Mouse (Mus musculus): ENCODE measurements around the gene Large1. TPM values are rescaled to one million over a fixed set of nuclear protein-coding genes. Genes with fewer than 3 reads are reported as not detected.

The Large1 gene
- polyA plus RNA-seq, 1 experiment from 2014 or later, result 10.9 TPM

DNA sequence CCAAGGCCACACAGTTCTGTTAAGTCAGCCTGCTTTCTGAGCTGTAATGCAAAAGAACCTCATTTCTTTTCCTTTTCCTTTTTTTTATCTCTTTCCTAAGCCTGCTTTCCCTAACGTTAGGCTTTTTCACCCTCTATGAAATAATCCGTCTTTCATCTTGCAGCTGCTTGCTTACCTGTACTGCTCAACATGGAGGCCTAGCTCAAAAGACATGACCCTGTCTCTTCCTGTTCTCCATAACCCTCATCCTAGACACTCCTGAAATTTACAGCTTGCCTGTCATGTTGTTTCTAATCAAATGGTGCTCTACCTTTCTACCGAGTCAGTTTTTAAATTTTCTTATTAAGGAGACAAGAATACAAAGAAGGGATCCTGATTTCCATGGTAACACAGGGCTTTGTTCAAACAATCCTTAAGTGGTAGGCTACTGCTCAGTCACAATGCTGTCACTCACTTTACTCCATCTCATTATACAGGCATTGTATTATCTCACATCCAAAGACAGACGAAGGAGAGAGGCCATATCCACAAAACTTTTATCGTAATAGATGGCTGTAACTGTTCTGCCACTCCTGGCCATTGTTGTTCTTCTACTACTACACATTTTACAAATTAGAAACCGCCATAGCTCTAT, 134.0 kb downstream of the Large1 start:
- Histone ChIP-seq H3K4me1 (ENCODE audit: control insufficient read depth in 2 of 2, insufficient read depth in 2 of 2, low read length in 2 of 2) (0 out of 4 replicates have a peak, but pooled peaks cover 0 to 5% of the 10 kb centered on the region in 2 experiments), H3K27ac (replicated peaks in 1 of 2; ENCODE audit: control insufficient read depth in 1 of 2, insufficient read depth in 1 of 2, low read depth in 2 of 2, low read length in 2 of 2) (no peak overlapping the region), H3K4me3 (ENCODE audit: control insufficient read depth in 1 of 2, insufficient read depth in 1 of 2, low read depth in 1 of 2, low read length in 2 of 2) (no peak overlapping the region), H3K9ac (ENCODE audit: low read length) (no peak overlapping the region), H3K27me3 (ENCODE audit: control insufficient read depth, insufficient read depth, low read length) (no peaks in the 10 kb centered on the region), H3K36me3 (ENCODE audit: control insufficient read depth, insufficient read depth, low read length) (no peaks in the 10 kb centered on the region), H3K4me2 (ENCODE audit: low read length) (no peak overlapping the region), H3K9me3 (ENCODE audit: control insufficient read depth, low read length) (no peaks in the 10 kb centered on the region)
- no peak for ATAC-seq (ENCODE audit: insufficient number of reproducible peaks, insufficient read depth, low FRiP score, low read depth)
- WGBS, result 75% methylated on average over 6 of the region's 6 CpGs

DNA sequence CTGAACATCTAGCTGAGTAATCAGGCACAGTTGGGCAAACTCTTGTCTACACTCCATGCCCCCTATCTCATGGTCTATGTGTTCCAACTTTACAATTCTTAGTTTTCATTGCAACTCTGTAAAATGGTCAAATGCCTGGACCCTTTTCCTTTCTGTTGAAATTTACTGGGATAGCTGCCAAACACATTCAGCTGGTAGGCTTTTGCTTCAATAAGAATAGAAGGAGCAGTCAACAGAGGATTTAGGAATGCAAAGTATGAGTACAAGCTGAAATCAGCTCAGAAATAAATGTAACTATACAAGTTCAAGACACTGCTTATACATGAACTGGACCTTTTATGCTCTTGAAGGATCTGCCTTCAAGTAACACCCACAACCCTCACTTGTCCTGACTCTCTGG, 146.5 kb downstream of the Large1 start:
- no peak for ATAC-seq (ENCODE audit: insufficient number of reproducible peaks, insufficient read depth, low FRiP score, low read depth)
- Histone ChIP-seq H3K27ac (replicated peaks in 1 of 2; ENCODE audit: control insufficient read depth in 1 of 2, insufficient read depth in 1 of 2, low read depth in 2 of 2, low read length in 2 of 2) (peak overlapping the region; percentile 56 to 73), H3K9me3 (ENCODE audit: control insufficient read depth, low read length) (no peaks in the 10 kb centered on the region)

DNA sequence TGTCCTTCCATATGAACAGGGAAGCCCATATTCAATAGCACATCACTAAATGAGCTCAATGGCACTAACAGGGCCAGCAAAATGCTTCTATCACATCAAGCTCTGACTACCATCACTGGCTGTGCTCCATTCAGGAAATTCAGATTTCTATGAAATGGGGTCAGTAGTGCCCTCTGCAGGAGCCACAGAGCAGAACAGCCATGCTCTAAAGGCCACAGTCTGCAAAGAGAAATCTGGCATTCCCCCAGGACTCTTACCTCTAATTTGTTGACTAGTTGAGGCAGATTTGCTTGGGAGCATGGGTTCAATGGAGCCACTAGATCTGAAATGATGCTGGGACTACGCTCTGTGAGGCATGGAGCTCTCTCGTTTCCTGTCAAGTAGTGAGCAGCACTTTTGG, 151.5 kb downstream of the Large1 start:
- H3K9me3 ChIP-seq (ENCODE audit: control insufficient read depth, low read length), result no peaks in the 10 kb centered on the region
- H3K27ac ChIP-seq (replicated peaks in 1 of 2; ENCODE audit: control insufficient read depth in 1 of 2, insufficient read depth in 1 of 2, low read depth in 2 of 2, low read length in 2 of 2), result no peak overlapping the region
- H3K4me3 ChIP-seq (ENCODE audit: control insufficient read depth in 1 of 2, insufficient read depth in 1 of 2, low read depth in 1 of 2, low read length in 2 of 2), result no peak overlapping the region
- H3K4me2 ChIP-seq (ENCODE audit: low read length), result no peak overlapping the region
- WGBS, result 57% methylated on average over 2 of the region's 2 CpGs
- H3K4me1 ChIP-seq (ENCODE audit: control insufficient read depth in 2 of 2, insufficient read depth in 2 of 2, low read length in 2 of 2), result peaks cover 2 to 14% of the 10 kb centered on the region in 2 experiments
- no peaks in the 10 kb centered on the region for H3K27me3 ChIP-seq (ENCODE audit: control insufficient read depth, insufficient read depth, low read length)
- H3K36me3 ChIP-seq (ENCODE audit: control insufficient read depth, insufficient read depth, low read length), result no peaks in the 10 kb centered on the region
- H3K9ac ChIP-seq (ENCODE audit: low read length), result no peak overlapping the region
- ATAC-seq (ENCODE audit: insufficient number of reproducible peaks, insufficient read depth, low FRiP score, low read depth), result no peak

More for the DNA sequence above, 146.5 kb downstream of the Large1 start:
- no peaks in the 10 kb centered on the region for H3K36me3 ChIP-seq (ENCODE audit: control insufficient read depth, insufficient read depth, low read length)
- H3K4me1 ChIP-seq (ENCODE audit: control insufficient read depth in 2 of 2, insufficient read depth in 2 of 2, low read length in 2 of 2), result peaks cover 2 to 12% of the 10 kb centered on the region in 2 experiments; a peak in 3 of 4 replicates
- H3K4me3 ChIP-seq (ENCODE audit: control insufficient read depth in 1 of 2, insufficient read depth in 1 of 2, low read depth in 1 of 2, low read length in 2 of 2), result no peak overlapping the region
- H3K4me2 ChIP-seq (ENCODE audit: low read length), result 0 out of 2 replicates have a peak overlapping the region, but pooled peaks have one; percentile 16
- no peaks in the 10 kb centered on the region for H3K27me3 ChIP-seq (ENCODE audit: control insufficient read depth, insufficient read depth, low read length)
- no peak overlapping the region for H3K9ac ChIP-seq (ENCODE audit: low read length)

DNA sequence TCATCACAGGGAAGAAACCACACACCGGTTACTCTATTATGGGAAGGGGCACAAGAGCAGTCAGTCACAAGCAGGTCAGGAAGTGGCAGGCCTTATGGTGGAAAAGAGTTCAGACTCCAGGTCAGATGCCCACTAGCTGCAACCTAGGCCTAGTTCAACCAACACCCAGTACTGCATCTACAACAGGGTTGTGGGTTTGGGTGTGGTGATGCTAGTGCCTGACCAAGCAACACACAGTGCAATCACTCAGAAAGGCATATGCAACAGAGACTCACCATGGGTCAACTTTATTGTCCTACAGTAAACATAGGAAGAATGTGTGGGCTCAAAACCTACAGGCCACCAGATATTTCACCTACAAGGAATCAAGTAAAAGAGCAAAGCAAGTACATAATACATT, 155.6 kb downstream of the Large1 start:
- Histone ChIP-seq H3K36me3 (ENCODE audit: control insufficient read depth, insufficient read depth, low read length) (no peaks in the 10 kb centered on the region), H3K9ac (ENCODE audit: low read length) (no peak overlapping the region), H3K27ac (replicated peaks in 1 of 2; ENCODE audit: control insufficient read depth in 1 of 2, insufficient read depth in 1 of 2, low read depth in 2 of 2, low read length in 2 of 2) (no peak overlapping the region), H3K9me3 (ENCODE audit: control insufficient read depth, low read length) (no peaks in the 10 kb centered on the region), H3K4me3 (ENCODE audit: control insufficient read depth in 1 of 2, insufficient read depth in 1 of 2, low read depth in 1 of 2, low read length in 2 of 2) (no peak overlapping the region), H3K4me1 (ENCODE audit: control insufficient read depth in 2 of 2, insufficient read depth in 2 of 2, low read length in 2 of 2) (peaks cover 0 to 7% of the 10 kb centered on the region in 2 experiments; a peak in 1 of 4 replicates), H3K4me2 (ENCODE audit: low read length) (no peak overlapping the region), H3K27me3 (ENCODE audit: control insufficient read depth, insufficient read depth, low read length) (no peaks in the 10 kb centered on the region)
- WGBS, result 91% methylated on average over 1 of the region's 1 CpGs
- ATAC-seq (ENCODE audit: insufficient number of reproducible peaks, insufficient read depth, low FRiP score, low read depth), result no peak

DNA sequence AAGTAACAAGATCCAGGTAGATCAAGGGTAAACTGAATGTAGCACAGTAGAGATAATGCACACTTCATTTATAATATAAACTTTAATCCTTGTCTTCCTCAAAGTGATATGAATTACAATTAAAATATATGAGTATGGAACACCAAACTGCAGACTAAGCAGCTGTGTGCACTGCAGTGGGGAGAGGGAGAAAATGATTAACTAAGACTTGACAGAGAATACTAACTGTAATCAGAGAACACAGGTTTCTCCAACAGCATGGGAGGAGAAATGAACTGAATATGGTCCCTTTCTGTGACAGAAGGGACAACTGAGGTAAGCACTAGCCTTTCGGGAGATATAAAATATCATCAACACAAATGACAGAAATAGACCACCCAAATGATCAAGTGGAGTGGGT, 164.7 kb downstream of the Large1 start:
- ATAC-seq (ENCODE audit: insufficient number of reproducible peaks, insufficient read depth, low FRiP score, low read depth), result no peak
- peaks cover 0 to 5% of the 10 kb centered on the region in 2 experiments; a peak in 1 of 4 replicates for H3K4me1 ChIP-seq (ENCODE audit: control insufficient read depth in 2 of 2, insufficient read depth in 2 of 2, low read length in 2 of 2)
- no peak overlapping the region for H3K4me2 ChIP-seq (ENCODE audit: low read length)
- 91% methylated on average over 1 of the region's 1 CpGs for WGBS
- H3K9ac ChIP-seq (ENCODE audit: low read length), result no peak overlapping the region
- no peak overlapping the region for H3K27ac ChIP-seq (replicated peaks in 1 of 2; ENCODE audit: control insufficient read depth in 1 of 2, insufficient read depth in 1 of 2, low read depth in 2 of 2, low read length in 2 of 2)
- no peaks in the 10 kb centered on the region for H3K36me3 ChIP-seq (ENCODE audit: control insufficient read depth, insufficient read depth, low read length)
- H3K9me3 ChIP-seq (ENCODE audit: control insufficient read depth, low read length), result no peaks in the 10 kb centered on the region
- no peaks in the 10 kb centered on the region for H3K27me3 ChIP-seq (ENCODE audit: control insufficient read depth, insufficient read depth, low read length)
- H3K4me3 ChIP-seq (ENCODE audit: control insufficient read depth in 1 of 2, insufficient read depth in 1 of 2, low read depth in 1 of 2, low read length in 2 of 2), result no peak overlapping the region

DNA sequence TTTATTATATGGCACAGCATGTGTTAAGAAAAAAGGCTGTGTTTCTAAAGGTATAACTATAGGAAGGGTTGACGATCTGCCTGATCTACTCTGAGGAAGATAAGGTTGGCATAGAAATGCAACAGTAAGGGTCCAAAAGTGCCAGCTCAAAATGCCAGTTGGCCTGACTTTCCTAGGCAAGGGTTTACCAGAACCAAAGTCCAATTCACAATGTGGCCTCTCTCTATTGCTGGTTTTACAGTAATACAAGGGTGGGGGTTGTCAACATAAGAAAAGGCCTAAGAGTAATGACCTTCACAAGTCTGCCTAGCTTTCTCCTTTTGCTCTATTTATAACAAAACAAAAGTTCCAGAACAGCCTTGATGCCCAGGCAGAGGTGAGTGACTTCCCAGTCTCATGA, 166.0 kb downstream of the Large1 start:
- no peak for ATAC-seq (ENCODE audit: insufficient number of reproducible peaks, insufficient read depth, low FRiP score, low read depth)
- Histone ChIP-seq H3K4me1 (ENCODE audit: control insufficient read depth in 2 of 2, insufficient read depth in 2 of 2, low read length in 2 of 2) (peaks cover 0 to 5% of the 10 kb centered on the region in 2 experiments; a peak in 1 of 4 replicates), H3K36me3 (ENCODE audit: control insufficient read depth, insufficient read depth, low read length) (no peaks in the 10 kb centered on the region), H3K4me3 (ENCODE audit: control insufficient read depth in 1 of 2, insufficient read depth in 1 of 2, low read depth in 1 of 2, low read length in 2 of 2) (no peak overlapping the region), H3K4me2 (ENCODE audit: low read length) (no peak overlapping the region), H3K27ac (replicated peaks in 1 of 2; ENCODE audit: control insufficient read depth in 1 of 2, insufficient read depth in 1 of 2, low read depth in 2 of 2, low read length in 2 of 2) (no peak overlapping the region), H3K9me3 (ENCODE audit: control insufficient read depth, low read length) (no peaks in the 10 kb centered on the region), H3K9ac (ENCODE audit: low read length) (no peak overlapping the region), H3K27me3 (ENCODE audit: control insufficient read depth, insufficient read depth, low read length) (no peaks in the 10 kb centered on the region)
- 67% methylated on average over 1 of the region's 1 CpGs for WGBS

DNA sequence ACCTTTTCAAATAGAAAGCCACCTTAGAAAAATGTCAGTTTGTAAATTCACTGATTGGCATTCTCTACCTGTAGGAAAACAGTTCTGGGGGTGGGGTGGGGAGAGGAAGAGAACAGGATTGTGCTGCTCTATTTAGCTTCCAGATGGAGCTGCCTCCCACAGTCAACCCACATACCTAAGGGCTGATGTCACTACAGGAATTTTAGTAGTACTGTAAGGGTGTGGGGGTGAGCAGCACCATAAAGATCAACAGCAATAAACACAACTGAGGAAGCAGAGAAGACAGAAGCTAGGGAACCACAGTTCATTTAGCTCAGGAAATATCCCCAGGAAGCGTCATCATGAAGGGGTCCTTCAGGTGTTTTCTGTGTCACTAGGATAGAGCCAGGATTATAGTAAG, 174.9 kb downstream of the Large1 start:
- no peak for ATAC-seq (ENCODE audit: insufficient number of reproducible peaks, insufficient read depth, low FRiP score, low read depth)
- peaks cover 5 to 16% of the 10 kb centered on the region in 2 experiments; a peak in 2 of 4 replicates for H3K4me1 ChIP-seq (ENCODE audit: control insufficient read depth in 2 of 2, insufficient read depth in 2 of 2, low read length in 2 of 2)

DNA sequence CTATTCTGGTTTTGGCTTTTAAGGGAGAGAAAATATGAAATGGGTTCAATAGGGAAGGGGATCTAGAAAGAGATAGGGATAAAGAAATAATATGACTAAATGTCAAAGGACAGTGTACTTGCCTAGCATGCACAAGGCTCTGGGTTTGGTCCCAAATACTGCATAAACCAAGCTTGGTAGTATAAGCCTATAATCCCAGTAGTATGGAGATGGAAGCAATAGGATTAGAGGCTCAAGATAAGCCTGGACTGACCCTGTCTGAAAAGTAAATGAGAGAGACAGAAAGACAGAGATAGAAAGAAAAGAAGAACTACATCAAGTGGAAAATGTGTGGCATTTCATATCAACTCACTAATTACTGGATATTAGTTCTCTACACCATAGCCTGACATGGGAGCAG, 180.7 kb downstream of the Large1 start:
- no peak overlapping the region for H3K9ac ChIP-seq (ENCODE audit: low read length)
- ATAC-seq (ENCODE audit: insufficient number of reproducible peaks, insufficient read depth, low FRiP score, low read depth), result no peak
- no peak overlapping the region for H3K27ac ChIP-seq (replicated peaks in 1 of 2; ENCODE audit: control insufficient read depth in 1 of 2, insufficient read depth in 1 of 2, low read depth in 2 of 2, low read length in 2 of 2)
- no peaks in the 10 kb centered on the region for H3K27me3 ChIP-seq (ENCODE audit: control insufficient read depth, insufficient read depth, low read length)
- H3K4me3 ChIP-seq (ENCODE audit: control insufficient read depth in 1 of 2, insufficient read depth in 1 of 2, low read depth in 1 of 2, low read length in 2 of 2), result no peak overlapping the region
- no peaks in the 10 kb centered on the region for H3K9me3 ChIP-seq (ENCODE audit: control insufficient read depth, low read length)
- no peaks in the 10 kb centered on the region for H3K4me1 ChIP-seq (ENCODE audit: control insufficient read depth in 2 of 2, insufficient read depth in 2 of 2, low read length in 2 of 2)
- H3K4me2 ChIP-seq (ENCODE audit: low read length), result no peak overlapping the region
- no peaks in the 10 kb centered on the region for H3K36me3 ChIP-seq (ENCODE audit: control insufficient read depth, insufficient read depth, low read length)

More for the DNA sequence above, 174.9 kb downstream of the Large1 start:
- H3K9ac ChIP-seq (ENCODE audit: low read length), result no peak overlapping the region
- 67% methylated on average over 1 of the region's 1 CpGs for WGBS
- H3K4me3 ChIP-seq (ENCODE audit: control insufficient read depth in 1 of 2, insufficient read depth in 1 of 2, low read depth in 1 of 2, low read length in 2 of 2), result no peak overlapping the region
- H3K36me3 ChIP-seq (ENCODE audit: control insufficient read depth, insufficient read depth, low read length), result no peaks in the 10 kb centered on the region
- H3K27ac ChIP-seq (replicated peaks in 1 of 2; ENCODE audit: control insufficient read depth in 1 of 2, insufficient read depth in 1 of 2, low read depth in 2 of 2, low read length in 2 of 2), result peak overlapping the region; percentile 9 to 63; a peak in 2 of 4 replicates
- no peaks in the 10 kb centered on the region for H3K27me3 ChIP-seq (ENCODE audit: control insufficient read depth, insufficient read depth, low read length)
- no peaks in the 10 kb centered on the region for H3K9me3 ChIP-seq (ENCODE audit: control insufficient read depth, low read length)
- no peak overlapping the region for H3K4me2 ChIP-seq (ENCODE audit: low read length)
